Mouse (Mus musculus): ENCODE data around the gene Ankrd31.
"Not testable (repeated sequence)": the region's sequence is repeated elsewhere in the genome, so short reads cannot be mapped to it uniquely, and the experiment has no call there.

Gene Ankrd31

GRCm38 (mm10) chr13:96859161-96859560 is 111.1 kb downstream of the Ankrd31 start:
- DNase-seq (ENCODE audit: low spot score) = no peak

GRCm38 (mm10) chr13:96870742-96871141 is 122.7 kb downstream of the Ankrd31 start:
- no peak for DNase-seq (ENCODE audit: low spot score)

- no peak for DNase-seq (ENCODE audit: low spot score)
Observed at GRCm38 (mm10) chr13:96874071-96874470, 126.0 kb downstream of the Ankrd31 start.

GRCm38 (mm10) chr13:96878220-96879057 is 130.4 kb downstream of the Ankrd31 start:
- DNase-seq (ENCODE audit: low spot score) = no peak

GRCm38 (mm10) chr13:96884534-96884933 is 136.5 kb downstream of the Ankrd31 start:
- DNase-seq (ENCODE audit: low spot score) = no peak

- DNase-seq (ENCODE audit: low spot score) = no peak
Observed at GRCm38 (mm10) chr13:96889985-96890384, 141.9 kb downstream of the Ankrd31 start.

GRCm38 (mm10) chr13:96895144-96895543 is 147.1 kb downstream of the Ankrd31 start:
- no peak for DNase-seq (ENCODE audit: low spot score)

- DNase-seq (ENCODE audit: low spot score) = no peak
Observed at GRCm38 (mm10) chr13:96906717-96907116, 158.6 kb downstream of the Ankrd31 start.

GRCm38 (mm10) chr13:96911202-96911601 is 163.1 kb downstream of the Ankrd31 start:
- no peak for DNase-seq (ENCODE audit: low spot score)

- DNase-seq (ENCODE audit: low spot score) = not testable (repeated sequence)
Observed at GRCm38 (mm10) chr13:96923134-96923533, 175.1 kb downstream of the Ankrd31 start.

- peak; percentile 34 for DNase-seq (ENCODE audit: low spot score)
Observed at GRCm38 (mm10) chr13:96923999-96924961, 176.2 kb downstream of the Ankrd31 start, which contains the start of gene Gcnt4. Gene Gcnt4, plus strand, starts transcription at chr13:96924689.

GRCm38 (mm10) chr13:96924985-96925745 is 177.1 kb downstream of the Ankrd31 start:
- DNase-seq (ENCODE audit: low spot score) = no peak

GRCm38 (mm10) chr13:96925991-96926725 is 178.1 kb downstream of the Ankrd31 start:
- no peak for DNase-seq (ENCODE audit: low spot score)

GRCm38 (mm10) chr13:96927781-96928180 is 179.7 kb downstream of the Ankrd31 start:
- DNase-seq (ENCODE audit: low spot score) = no peak

- DNase-seq (ENCODE audit: low spot score) = no peak
Observed at GRCm38 (mm10) chr13:96928432-96929039, 180.5 kb downstream of the Ankrd31 start.

- DNase-seq (ENCODE audit: low spot score) = no peak
Observed at GRCm38 (mm10) chr13:96932745-96933144, 184.7 kb downstream of the Ankrd31 start.

GRCm38 (mm10) chr13:96933367-96933766 is 185.3 kb downstream of the Ankrd31 start:
- DNase-seq (ENCODE audit: low spot score) = no peak

- no peak for DNase-seq (ENCODE audit: low spot score)
Observed at GRCm38 (mm10) chr13:96936173-96936777, 188.2 kb downstream of the Ankrd31 start.

GRCm38 (mm10) chr13:96937059-96937558 is 189.0 kb downstream of the Ankrd31 start:
- DNase-seq (ENCODE audit: low spot score) = no peak

- DNase-seq (ENCODE audit: low spot score) = no peak
Observed at GRCm38 (mm10) chr13:96939680-96940079, 191.6 kb downstream of the Ankrd31 start.

Data from urinary bladder, postnatal 25 days (tissue).